Mouse (Mus musculus) liver, postnatal 0 days (tissue): Measurements from ENCODE around the gene Hoxd8.

Experiments used
- CTCF ChIP-seq: sonication (generic); IDR thresholded peaks from 2 replicates; pipeline ENCODE4 v1.5.1; 2016; ENCODE audit warnings: antibody characterized with exemption, low read depth
- EP300 ChIP-seq: IDR thresholded peaks from 2 replicates; pipeline ENCODE4 v1.6.1; 2016; ENCODE audit warnings: antibody characterized with exemption, low read depth, mild to moderate bottlenecking

GRCm38 (mm10) chr2:74671847-74672246 is 32.6 kb upstream of the Hoxd8 start:
- TF ChIP-seq CTCF (no peak), EP300 (no peak)
